Mouse (Mus musculus) spleen, postnatal 4 days (tissue): ENCODE data around the gene Hnrnpc.

Experiments
- DNase-seq, 2 experiments: peaks; one replicate each; pipeline ENCODE4 v3.0.0; 2022; ENCODE audit warnings: low spot score in 2 of 2

The Hnrnpc gene

GRCm38 (mm10) chr14:52024133-52024532, 79.7 kb downstream of the Hnrnpc start:
- DNase-seq, result no peak
